Mouse (Mus musculus) intestine, postnatal 0 days (tissue): ENCODE measurements around the gene Eif3l. TPM values are rescaled to one million over a fixed set of nuclear protein-coding genes. Genes with fewer than 3 reads are reported as not detected.

Experiments used
- ATAC-seq: fragments of 200-750 bp; cut with Nextera tagmentation; 2 replicates; pipeline ENCODE4 v1.8.0; 2017; ENCODE audit warnings: mild to moderate bottlenecking, moderate TSS enrichment, moderate library complexity
- H3K27ac ChIP-seq: fragments of 300-500 bp; sonication (generic); 2 replicates; pipeline ENCODE4 v1.5.1; 2014; ENCODE audit warnings: mild to moderate bottlenecking, low read depth, low read length, moderate library complexity
- H3K27me3 ChIP-seq: fragments of 300-500 bp; sonication (generic); replicated peaks from 2 replicates; pipeline ENCODE4 v1.6.1; 2014; ENCODE audit warnings: low read length, mixed read lengths; ENCODE audit not compliant: control insufficient read depth, insufficient read depth
- H3K36me3 ChIP-seq: fragments of 300-500 bp; sonication (generic); 2 replicates; pipeline ENCODE4 v1.6.1; 2014; ENCODE audit warnings: mild to moderate bottlenecking, moderate library complexity; ENCODE audit not compliant: control insufficient read depth, insufficient read depth
- H3K4me1 ChIP-seq: fragments of 300-500 bp; sonication (generic); replicated peaks from 2 replicates; pipeline ENCODE4 v1.6.1; 2014; ENCODE audit warnings: antibody characterized with exemption, low read length, mixed read lengths; ENCODE audit not compliant: control insufficient read depth, insufficient read depth
- H3K4me2 ChIP-seq: fragments of 300-500 bp; sonication (generic); replicated peaks from 2 replicates; pipeline ENCODE4 v1.6.1; 2014; ENCODE audit warnings: low read depth, mild to moderate bottlenecking, moderate library complexity
- H3K4me3 ChIP-seq: fragments of 300-500 bp; sonication (generic); 2 replicates; pipeline ENCODE4 v1.5.1; 2014; ENCODE audit warnings: low read depth, low read length
- H3K9ac ChIP-seq: fragments of 300-500 bp; sonication (generic); 2 replicates; pipeline ENCODE4 v1.6.1; 2014; ENCODE audit warnings: mild to moderate bottlenecking, low read depth, low read length
- H3K9me3 ChIP-seq: fragments of 300-500 bp; sonication (generic); 2 replicates; pipeline ENCODE4 v1.6.1; 2016; ENCODE audit warnings: mixed run types; ENCODE audit not compliant: control insufficient read depth
- CTCF ChIP-seq: sonication (generic); IDR thresholded peaks from 2 replicates; pipeline ENCODE4 v1.5.1; 2016; ENCODE audit warnings: low read depth, mild to moderate bottlenecking, control low read depth, antibody characterized with exemption, moderate library complexity
- WGBS: fragments of 180-500 bp; shearing (Covaris S2); extraction: QIAGEN DNeasy Blood & Tissue Kit; methylation state at CpG from one replicate; pipeline ENCODE4 v1.1.7; 2014; 5-methylcytosine and 5-hydroxymethylcytosine counted together
- polyA plus RNA-seq: library from polyadenylated mRNA; unstranded; fragments of >200 nt; fragmentation: Nextera tagmentation; extraction: Ambion mirVana; gene quantifications from 2 replicates; pipeline ENCODE4 v1.2.1, GENCODE M21; 2015

Eif3l gene
- polyA plus RNA-seq, 1 experiment from 2014 or later = 97.0 TPM

- Histone ChIP-seq H3K36me3 (peaks cover 82% of the 10 kb centered on the region), H3K4me1 (peaks cover under 1% of the 10 kb centered on the region; the same call in 1 of the 2 replicates), H3K9ac (no peak overlapping the region), H3K27ac (no peak overlapping the region), H3K4me3 (no peak overlapping the region), H3K4me2 (no peak overlapping the region), H3K9me3 (no peaks in the 10 kb centered on the region), H3K27me3 (no peaks in the 10 kb centered on the region)
- no peak for TF ChIP-seq CTCF
- ATAC-seq = no peak
- whole genome bisulfite sequencing = 92% methylated on average over 7 of the region's 7 CpGs
Observed at GRCm38 (mm10) chr15:79056601-79057000, 18.4 kb upstream of the Eif3l start.

GRCm38 (mm10) chr15:79057850-79058249 is 17.1 kb upstream of the Eif3l start:
- no peak for ATAC-seq
- Histone ChIP-seq H3K36me3 (peaks cover 80% of the 10 kb centered on the region), H3K9ac (no peak overlapping the region), H3K4me2 (no peak overlapping the region), H3K27me3 (no peaks in the 10 kb centered on the region), H3K27ac (no peak overlapping the region), H3K4me1 (peaks cover 4% of the 10 kb centered on the region; the same call in 1 of the 2 replicates), H3K9me3 (no peaks in the 10 kb centered on the region), H3K4me3 (no peak overlapping the region)
- WGBS = 80% methylated on average over 6 of the region's 6 CpGs
- no peak for TF ChIP-seq CTCF

GRCm38 (mm10) chr15:79060887-79061565 is 14.0 kb upstream of the Eif3l start:
- peak overlapping the region; percentile 86; the same call in 1 of the 2 replicates for H3K4me2 ChIP-seq
- WGBS = 72% methylated on average over 14 of the region's 14 CpGs
- no peak for ATAC-seq
- H3K9me3 ChIP-seq = no peaks in the 10 kb centered on the region
- H3K27me3 ChIP-seq = no peaks in the 10 kb centered on the region
- H3K9ac ChIP-seq = no peak overlapping the region
- no peak overlapping the region for H3K27ac ChIP-seq
- H3K4me1 ChIP-seq = peaks cover 4% of the 10 kb centered on the region; the same call in 1 of the 2 replicates
- peaks cover 49% of the 10 kb centered on the region for H3K36me3 ChIP-seq
- H3K4me3 ChIP-seq = no peak overlapping the region
- no peak for TF ChIP-seq CTCF

- Histone ChIP-seq H3K27ac (peak within 1 kb of the TSS; percentile 83), H3K9ac (peak within 1 kb of the TSS; percentile 87), H3K4me1 (peaks cover 4% of the 10 kb centered on the region; the same call in 1 of the 2 replicates), H3K27me3 (no peaks in the 10 kb centered on the region), H3K36me3 (peaks cover 33% of the 10 kb centered on the region), H3K4me2 (peak within 1 kb of the TSS; percentile 86), H3K4me3 (peak within 1 kb of the TSS; percentile 90), H3K9me3 (no peaks in the 10 kb centered on the region)
- WGBS = under 1% methylated on average over 79 of the region's 80 CpGs
- no peak for TF ChIP-seq CTCF
- peak; percentile 99 for ATAC-seq
Observed at GRCm38 (mm10) chr15:79062376-79063159, 12.4 kb upstream of the Eif3l start, which contains the start of gene Ankrd54. TSS of gene Ankrd54 (minus strand) at chr15:79062893.

GRCm38 (mm10) chr15:79063160-79063740 is 11.7 kb upstream of the Eif3l start:
- Histone ChIP-seq H3K9me3 (no peaks in the 10 kb centered on the region), H3K4me2 (peak overlapping the region; percentile 54), H3K4me1 (peaks cover 9% of the 10 kb centered on the region), H3K9ac (no peak overlapping the region), H3K4me3 (peak overlapping the region; percentile 9; the same call in 1 of the 2 replicates), H3K36me3 (peaks cover 27% of the 10 kb centered on the region), H3K27ac (no peak overlapping the region), H3K27me3 (no peaks in the 10 kb centered on the region)
- no peak for TF ChIP-seq CTCF
- ATAC-seq = no peak
- 7% methylated on average over 14 of the region's 14 CpGs for WGBS
